Mouse (Mus musculus) kidney, adult 10 weeks (tissue): ENCODE results near the gene Birc3. TPM values are rescaled to one million over a fixed set of nuclear protein-coding genes. Genes with fewer than 3 reads are reported as not detected.

ENCODE experiments used
- polyA plus RNA-seq: library from polyadenylated mRNA; stranded (reverse); fragments of 350-450 nt; fragmentation: Illumina TruSeq; extraction: RNeasy Lipid Tissue Mini Kit (QIAGEN cat#74804); gene quantifications from one replicate; pipeline ENCODE4 v1.2.3, GENCODE M21; 2014; ENCODE audit warnings: low read depth, low replicate concordance

The Birc3 gene
- 14.3 TPM for polyA plus RNA-seq

GRCm38 (mm10) chr9:7872775-7873439 is at the start of gene Birc3:
TSS of gene Birc3 (minus strand) at chr9:7873186.

GRCm38 (mm10) chr9:7836905-7837805 is 35.8 kb downstream of the Birc3 start, which contains the start of gene Birc2:
TSS of gene Birc2 (minus strand) at chr9:7837064.

Other genes starting within 250 kb of the Birc3 start
- gene Mmp20, start 245.0 kb downstream of the Birc3 start, polyA plus RNA-seq: not detected
- not detected for gene Mmp7, start 181.1 kb downstream of the Birc3 start, polyA plus RNA-seq
- 199 TPM for gene Tmem123, start 109.1 kb downstream of the Birc3 start, polyA plus RNA-seq
- gene Birc2, start 36.1 kb downstream of the Birc3 start, polyA plus RNA-seq: 62.5 TPM
- gene Yap1, start 131.4 kb upstream of the Birc3 start, polyA plus RNA-seq: 54.7 TPM
- gene Cfap300, start 169.6 kb upstream of the Birc3 start, polyA plus RNA-seq: 22.8 TPM